Mouse (Mus musculus) adrenal gland, postnatal 10 days (tissue): ENCODE measurements around the gene Lcmt1. TPM values are rescaled to one million over a fixed set of nuclear protein-coding genes. Genes with fewer than 3 reads are reported as not detected.

ENCODE experiments used
- DNase-seq: peaks from one replicate; pipeline ENCODE4 v3.0.0; 2021; ENCODE audit warnings: mixed read lengths
- long read RNA-seq, 2 experiments: library from polyadenylated mRNA; stranded (forward); transcript quantifications; one replicate each; pipeline ENCODE4 v2.0.0; 2021
- total RNA-seq, 2 experiments: library from RNA; stranded (reverse); gene quantifications; 2 replicates each; pipeline ENCODE4 v1.2.3; 2021

Lcmt1 gene
- total RNA-seq = 10 to 100 TPM; 26.6 to 30.2 TPM
- long read RNA-seq, experiment 1, transcript Lcmt1-201 (11 exons, 1,369 nt) = major isoform, 27 of 34 reads
- long read RNA-seq, experiment 1, partial matches to known transcripts = 1 of 34 reads
- long read RNA-seq, experiment 1, other reads (novel, unspliced or antisense) = 6 of 34 reads
- long read RNA-seq, experiment 2, transcript Lcmt1-201 (11 exons, 1,369 nt) = major isoform, 25 of 34 reads
- long read RNA-seq, experiment 2, partial matches to known transcripts = 1 of 34 reads
- long read RNA-seq, experiment 2, other reads (novel, unspliced or antisense) = 7 of 34 reads

DNA sequence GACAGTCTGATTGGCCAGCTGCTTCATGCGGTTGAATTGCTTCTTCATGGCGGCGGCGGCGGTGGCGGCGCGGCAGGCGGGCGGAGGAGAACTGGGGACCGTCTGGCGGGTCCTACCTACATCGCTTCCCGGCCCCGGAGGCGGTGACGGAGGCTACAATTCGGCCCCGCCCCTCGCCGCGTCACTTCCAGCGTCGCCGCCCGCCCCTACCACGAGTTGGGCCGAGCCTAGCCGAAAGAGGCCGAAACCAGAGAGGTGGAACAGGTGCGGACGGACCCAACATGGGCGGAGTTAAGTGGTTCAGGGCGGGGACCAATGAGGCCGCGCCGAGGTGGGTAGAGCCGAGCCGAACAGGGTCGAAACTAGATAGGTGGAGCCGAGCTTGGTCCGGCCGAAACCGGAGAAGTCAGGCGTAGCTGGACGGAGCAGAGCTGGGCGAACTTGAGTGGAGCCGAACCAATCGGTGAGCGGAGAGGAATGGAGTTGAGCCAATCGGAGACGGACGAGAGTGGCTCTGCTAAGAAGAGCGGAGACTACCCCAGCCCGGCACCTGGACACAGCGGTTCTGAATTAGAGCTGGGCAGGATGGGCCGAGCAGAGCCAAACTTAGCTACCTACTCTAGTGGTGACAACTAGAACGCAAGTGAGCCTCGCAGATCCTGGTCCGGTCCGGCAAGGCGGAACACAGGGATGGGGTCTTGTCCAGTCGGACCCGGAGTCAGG is at the start of gene Lcmt1, which contains the start of gene Arhgap17:
Lcmt1 (plus strand) TSS at position 26 of the 723 bp plus-strand sequence.
Arhgap17 (minus strand) TSS at position 157 of the 723 bp plus-strand sequence.
- peak; percentile 99 for DNase-seq

GRCm38 (mm10) chr7:123322452-123323121 is 47.0 kb upstream of the Lcmt1 start:
- no peak for DNase-seq

- DNase-seq = no peak
Measured at GRCm38 (mm10) chr7:123323388-123323787, 46.2 kb upstream of the Lcmt1 start.

DNA sequence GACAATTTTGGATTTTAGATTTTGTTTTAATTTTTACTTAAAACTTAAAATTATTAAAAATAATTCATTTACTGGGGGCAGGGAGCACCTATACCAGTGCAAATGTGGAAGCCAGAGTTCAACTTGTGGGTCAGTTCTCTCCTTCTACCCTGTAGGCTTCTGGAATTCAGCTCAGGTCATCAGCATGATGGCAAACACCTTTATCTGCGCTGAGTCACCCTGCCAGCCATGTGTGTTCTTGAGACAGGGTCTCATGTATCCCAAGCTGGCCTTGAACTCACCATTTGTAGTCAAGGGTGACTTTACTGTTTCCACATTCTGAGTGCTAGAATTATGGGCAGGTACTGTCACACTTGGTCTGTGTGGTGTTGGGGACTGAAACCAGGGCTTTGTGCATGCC is 45.5 kb upstream of the Lcmt1 start:
- no peak for DNase-seq

GRCm38 (mm10) chr7:123326062-123326461 is 43.5 kb upstream of the Lcmt1 start:
- DNase-seq = no peak

GRCm38 (mm10) chr7:123326901-123327300 is 42.7 kb upstream of the Lcmt1 start:
- no peak for DNase-seq

DNA sequence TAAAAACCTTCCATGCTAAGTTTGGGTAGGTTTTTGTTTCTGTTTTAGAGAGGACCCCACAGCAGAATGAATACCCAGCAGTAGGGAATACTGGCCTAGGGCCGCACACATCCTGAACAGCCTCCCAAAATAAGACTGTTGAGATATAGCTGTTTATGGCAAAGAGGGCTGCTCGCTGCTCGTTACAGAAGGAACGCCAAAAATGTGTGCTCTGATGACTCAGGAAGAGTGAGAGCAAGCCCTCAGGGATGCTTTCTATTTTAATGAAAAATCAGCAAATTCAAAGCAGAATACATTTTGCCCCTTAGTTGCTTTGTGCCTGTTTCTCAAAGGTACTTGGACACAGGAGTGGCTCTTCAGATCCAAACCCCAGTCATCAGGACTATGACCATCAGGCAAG is 41.7 kb upstream of the Lcmt1 start:
- no peak for DNase-seq

GRCm38 (mm10) chr7:123330506-123330905 is 39.1 kb upstream of the Lcmt1 start:
- DNase-seq = no peak

DNA sequence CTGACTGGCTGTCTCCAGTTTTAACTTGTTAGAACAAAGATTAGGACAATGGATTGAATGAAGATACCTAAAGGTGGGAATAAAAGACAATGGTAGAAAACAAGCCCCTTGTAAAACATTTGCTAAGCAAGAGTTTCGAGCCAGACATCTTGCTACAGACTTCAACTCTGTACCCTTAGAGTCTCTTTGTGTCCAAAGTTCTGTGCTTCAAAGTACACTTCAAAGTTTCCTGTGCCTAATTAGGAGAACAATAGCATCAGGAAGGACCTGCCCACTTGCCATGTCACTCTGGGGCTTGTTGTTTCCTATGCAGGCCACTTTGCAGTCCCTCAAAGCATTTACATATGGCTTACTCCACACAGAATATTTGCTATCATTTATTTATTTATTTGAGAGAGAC is 33.3 kb upstream of the Lcmt1 start:
- DNase-seq = no peak

DNA sequence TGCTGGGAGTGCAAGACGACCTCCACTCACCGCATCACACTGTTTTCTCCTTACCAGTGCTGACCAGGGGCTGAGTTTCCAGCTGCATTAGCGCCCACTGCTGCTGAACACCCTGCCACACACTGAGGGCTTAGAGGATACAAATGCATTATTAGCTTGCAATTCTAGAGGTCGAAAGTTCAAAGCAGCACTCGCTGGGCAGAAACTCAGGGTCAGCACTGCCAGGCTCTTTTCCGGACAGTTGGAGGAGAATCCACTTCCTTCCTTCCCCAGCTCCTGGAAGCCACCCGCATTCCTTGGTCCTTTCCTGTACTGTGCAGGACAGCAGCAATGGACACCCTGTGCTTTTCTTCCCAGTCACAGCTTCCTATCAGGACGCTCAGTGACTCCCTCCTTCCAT is 31.2 kb upstream of the Lcmt1 start:
- DNase-seq = no peak

GRCm38 (mm10) chr7:123341896-123342295 is 27.7 kb upstream of the Lcmt1 start:
- no peak for DNase-seq

DNA sequence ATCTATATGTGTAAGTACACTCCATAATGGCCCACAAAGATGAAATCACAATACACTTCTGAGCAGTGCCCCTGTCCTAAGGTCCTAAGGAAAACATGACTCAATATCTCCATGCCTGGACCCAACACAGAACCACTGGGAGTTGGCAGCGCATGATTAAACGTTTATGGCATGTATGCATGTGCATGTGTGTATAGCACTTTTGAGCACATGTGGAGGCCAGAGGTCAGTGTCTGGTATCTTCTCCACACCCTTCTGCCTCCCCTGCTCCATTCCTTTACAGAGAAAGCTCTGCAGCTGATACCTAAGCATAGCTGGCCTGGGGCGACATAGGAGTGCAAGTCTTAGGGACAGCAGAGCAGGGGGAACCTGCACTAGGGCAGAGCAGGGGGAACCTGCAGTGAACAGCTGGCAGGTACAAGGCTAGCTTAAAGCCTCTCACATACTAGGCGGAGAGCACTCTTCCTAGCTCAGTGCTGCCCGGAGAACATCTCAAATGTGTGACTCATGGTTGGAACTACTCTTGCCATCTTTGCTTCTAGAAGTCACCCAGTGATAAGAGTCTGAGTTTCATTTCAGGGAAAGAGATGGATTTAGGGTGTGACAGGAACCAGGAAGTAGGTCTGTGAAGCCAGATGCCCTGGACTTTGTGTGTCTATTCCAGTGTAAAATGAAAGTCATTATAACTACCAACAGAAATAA is 25.4 kb upstream of the Lcmt1 start:
- DNase-seq = no peak

DNA sequence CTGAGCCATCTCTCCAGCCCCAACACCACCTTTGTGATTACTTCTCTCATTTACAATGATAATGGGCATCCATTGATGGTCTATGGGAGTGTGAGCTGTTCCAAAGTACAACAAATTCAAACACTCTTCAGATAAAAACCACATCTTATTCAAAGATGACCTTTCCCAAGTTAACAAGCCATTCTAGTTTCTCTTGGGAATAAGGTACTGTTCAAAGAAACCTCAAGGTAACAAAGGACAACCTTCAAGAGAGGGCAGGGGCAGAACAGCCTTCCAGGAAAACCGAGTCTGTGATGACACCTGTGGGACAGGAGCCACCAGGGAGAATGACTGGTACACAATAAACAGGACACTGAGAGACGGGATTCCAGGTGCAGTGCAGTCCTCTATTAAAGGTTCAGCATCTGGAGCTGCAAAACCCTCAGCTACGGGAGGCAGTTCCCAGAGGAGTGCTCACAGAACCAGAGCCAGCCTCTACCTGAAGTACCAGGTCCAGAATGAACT is 24.5 kb upstream of the Lcmt1 start:
- DNase-seq = no peak

DNA sequence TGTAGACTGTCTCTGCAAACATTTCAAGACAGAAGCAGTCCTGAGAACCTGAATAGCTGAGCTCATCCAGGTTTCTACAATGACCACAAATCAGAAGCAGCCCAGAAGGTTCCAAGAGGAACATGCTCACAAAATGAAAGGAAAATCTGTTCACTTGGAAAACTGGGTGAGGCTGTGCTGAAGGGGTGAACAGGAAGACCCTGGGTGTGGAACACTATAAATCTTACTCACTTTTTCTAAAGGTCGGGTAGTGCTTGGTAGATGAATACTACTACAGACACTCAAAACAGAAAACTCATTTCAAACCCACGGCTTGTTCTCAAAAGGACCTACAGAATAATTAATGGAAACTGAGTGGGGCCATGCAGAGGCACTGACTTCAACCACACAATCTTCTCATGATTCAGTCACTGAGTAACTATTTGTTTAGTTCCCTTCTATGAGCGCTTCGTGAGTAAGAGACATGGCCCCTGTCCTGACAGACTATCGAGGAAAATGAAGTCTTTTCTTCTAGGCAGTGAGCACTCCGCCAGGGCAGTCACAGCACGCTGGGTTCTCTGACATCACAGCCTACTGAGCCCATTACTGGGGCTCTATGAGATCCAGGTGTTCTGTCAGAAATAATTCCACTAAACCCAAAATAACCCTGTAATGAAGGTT is 22.8 kb upstream of the Lcmt1 start:
- no peak for DNase-seq

DNA sequence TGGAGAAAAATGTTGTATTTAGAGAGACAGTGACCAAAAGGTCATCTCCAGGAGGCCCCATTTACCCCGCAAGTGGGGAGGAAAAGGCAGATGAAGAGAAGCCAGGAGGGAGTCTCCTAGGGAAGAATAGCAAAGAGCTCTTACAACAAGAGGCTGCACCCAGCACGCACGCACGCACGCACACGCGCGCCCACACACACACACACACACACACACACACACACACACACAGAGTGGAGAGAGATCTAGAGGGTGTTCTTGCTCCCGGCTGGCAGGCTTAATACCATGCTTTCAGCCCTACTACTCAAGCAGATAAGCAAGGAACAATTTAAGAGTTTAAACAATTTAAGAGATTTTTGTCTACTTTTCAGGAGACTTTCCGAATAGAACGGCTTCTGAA is 19.8 kb upstream of the Lcmt1 start:
- DNase-seq = no peak

GRCm38 (mm10) chr7:123350243-123350642 is 19.3 kb upstream of the Lcmt1 start:
- no peak for DNase-seq

GRCm38 (mm10) chr7:123353081-123353480 is 16.5 kb upstream of the Lcmt1 start:
- DNase-seq = no peak

DNA sequence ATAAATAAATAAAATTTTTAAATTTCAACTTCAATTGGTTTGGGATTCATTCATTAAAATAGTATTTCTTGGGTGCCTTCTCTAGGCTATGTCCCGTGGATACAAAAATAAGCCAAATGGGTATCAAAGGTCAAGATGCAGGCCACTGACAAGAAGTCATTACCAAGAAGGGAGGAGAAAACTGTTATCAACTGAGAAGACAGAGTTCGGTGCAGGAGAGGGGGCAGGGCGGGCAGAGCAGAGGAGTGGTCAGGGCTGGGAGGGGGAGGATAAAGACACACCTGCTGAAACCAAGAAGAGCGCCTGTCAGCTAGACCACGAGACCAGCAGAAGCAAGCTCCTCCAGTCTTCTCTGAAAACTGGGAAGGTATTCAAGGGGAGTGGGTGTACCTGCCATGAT is 15.7 kb upstream of the Lcmt1 start:
- DNase-seq = no peak

DNA sequence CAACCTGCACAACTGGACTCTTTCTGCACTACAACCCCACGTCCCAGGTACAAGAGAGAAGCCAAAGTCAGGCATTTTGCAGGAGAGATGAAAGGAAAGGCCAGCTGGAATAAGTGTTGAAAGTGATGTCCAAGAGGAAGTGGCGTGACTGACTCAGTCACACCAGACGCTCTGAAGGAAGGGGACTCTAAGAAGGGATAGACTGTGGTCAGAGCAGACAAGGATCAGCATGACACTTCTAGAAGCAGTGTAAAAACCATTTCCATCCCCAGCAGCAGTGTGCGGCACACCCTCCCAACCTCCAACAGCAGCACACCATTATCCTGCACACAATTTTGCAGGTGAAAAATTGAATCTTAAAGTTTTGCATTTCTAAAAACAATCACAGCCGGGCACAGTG is 15.2 kb upstream of the Lcmt1 start:
- no peak for DNase-seq

DNA sequence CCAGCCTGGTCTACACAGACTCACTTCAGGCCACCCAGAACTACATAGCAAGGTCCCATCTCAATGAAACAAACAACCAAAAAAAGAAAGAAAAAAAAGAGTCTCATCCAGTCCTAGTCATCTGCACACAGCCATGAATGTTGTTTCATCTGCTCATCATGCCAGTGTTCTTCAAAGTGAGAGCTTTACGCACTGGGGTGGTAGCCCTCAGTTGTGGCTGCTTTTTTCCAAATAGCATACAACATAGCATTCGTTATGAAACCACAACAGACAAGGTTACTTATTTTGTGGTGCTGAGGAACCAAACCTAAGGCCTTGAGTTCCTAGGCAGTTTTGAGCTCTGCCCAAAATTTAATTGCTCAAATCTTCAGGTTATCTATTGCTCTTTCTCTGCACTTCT is 14.7 kb upstream of the Lcmt1 start:
- DNase-seq = no peak

DNA sequence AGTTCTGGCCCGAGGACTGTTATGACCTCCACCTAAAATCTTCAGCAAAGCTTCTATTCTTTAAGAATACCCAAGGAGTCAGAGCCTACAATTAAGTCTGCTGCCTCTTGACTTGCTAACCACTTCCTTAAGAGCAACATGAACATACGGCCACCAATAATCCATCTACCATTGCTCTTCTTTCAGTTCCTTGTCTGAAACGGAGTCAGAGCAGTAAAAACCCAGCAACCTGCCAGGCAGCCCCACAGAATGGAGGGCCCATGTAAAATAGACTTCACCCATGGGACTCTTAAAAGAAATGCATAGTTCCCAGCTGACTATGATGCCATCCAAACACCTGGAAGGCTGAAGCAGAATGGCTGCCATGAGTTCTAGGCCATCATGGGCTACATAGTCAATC is 13.4 kb upstream of the Lcmt1 start:
- no peak for DNase-seq

DNA sequence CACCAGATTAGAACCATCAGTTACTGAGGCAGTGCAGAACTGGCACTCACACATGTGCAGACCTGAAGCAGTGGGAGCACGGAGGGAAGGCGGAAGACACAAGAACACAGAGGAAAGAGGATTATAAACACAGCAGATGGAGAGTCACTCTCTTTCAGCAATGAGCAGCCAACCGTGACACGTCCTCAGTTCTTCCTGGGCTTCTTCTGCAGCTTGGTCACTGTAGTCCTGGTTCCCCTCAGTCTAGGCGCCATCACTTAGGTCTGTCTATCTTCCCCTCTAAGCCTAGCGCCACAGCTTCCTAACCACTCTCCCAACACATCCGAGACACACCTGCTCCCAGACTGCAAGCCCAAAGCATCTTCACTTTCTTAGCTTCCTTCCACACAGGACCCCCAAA is 10.5 kb upstream of the Lcmt1 start:
- no peak for DNase-seq
